Mouse (Mus musculus): ENCODE data around the gene BB287469. TPM values are rescaled to one million over a fixed set of nuclear protein-coding genes. Genes with fewer than 3 reads are reported as not detected.
"Not testable (repeated sequence)": the region's sequence is repeated elsewhere in the genome, so short reads cannot be mapped to it uniquely, and the experiment has no call there.

Gene BB287469
- total RNA-seq (2021) = not detected

- intact Hi-C loops (cut with DNase I); DNase-seq: not testable (repeated sequence)
Observed at GRCm38 (mm10) chr12:87816277-87816676, at the start of gene BB287469. Gene BB287469 (plus strand): TSS chr12:87816577.

- intact Hi-C loops (cut with DNase I); DNase-seq: not testable (repeated sequence)
Observed at GRCm38 (mm10) chr12:87775655-87776054, 40.7 kb upstream of the BB287469 start, which contains the start of gene Gm21319. Gene Gm21319 (minus strand): TSS chr12:87775755.

GRCm38 (mm10) chr12:87795212-87795611 is 21.2 kb upstream of the BB287469 start, which contains the start of gene Gm21936:
Gene Gm21936 (plus strand): TSS chr12:87795512.
- intact Hi-C loops (cut with DNase I); DNase-seq: not testable (repeated sequence)

- DNase-seq; intact Hi-C loops (cut with DNase I): not testable (repeated sequence)
Observed at GRCm38 (mm10) chr12:87797971-87798370, 18.4 kb upstream of the BB287469 start.

GRCm38 (mm10) chr12:87842239-87842638 is 25.9 kb downstream of the BB287469 start, which contains the start of gene Gm2001:
Gene Gm2001 (minus strand): TSS chr12:87842339.
- intact Hi-C loops (cut with DNase I); DNase-seq: not testable (repeated sequence)

- DNase-seq; intact Hi-C loops (cut with DNase I): not testable (repeated sequence)
Observed at GRCm38 (mm10) chr12:87850657-87851056, 34.3 kb downstream of the BB287469 start.

GRCm38 (mm10) chr12:87856067-87856466 is 39.7 kb downstream of the BB287469 start:
- intact Hi-C loops (cut with DNase I); DNase-seq: not testable (repeated sequence)

GRCm38 (mm10) chr12:87861740-87862692 is 45.6 kb downstream of the BB287469 start:
- not testable (repeated sequence) for DNase-seq

GRCm38 (mm10) chr12:87863638-87864037 is 47.3 kb downstream of the BB287469 start:
- intact Hi-C loops (cut with DNase I); DNase-seq: not testable (repeated sequence)

More at GRCm38 (mm10) chr12:87861740-87862692, 45.6 kb downstream of the BB287469 start:
- intact Hi-C loops (cut with DNase I) = not testable (repeated sequence)

GRCm38 (mm10) chr12:87864048-87864447 is 47.7 kb downstream of the BB287469 start:
- DNase-seq; intact Hi-C loops (cut with DNase I): not testable (repeated sequence)

Other genes starting within 250 kb of the BB287469 start
- not detected for gene Oog1, start 213.9 kb upstream of the BB287469 start, total RNA-seq (2021)
- gene Gm4027, start 197.7 kb upstream of the BB287469 start, total RNA-seq (2021) = not detected
- gene Gm16381, start 172.0 kb upstream of the BB287469 start, total RNA-seq (2021) = not detected
- not detected for gene Gm21319, start 40.8 kb upstream of the BB287469 start, total RNA-seq (2021)
- gene Gm21936, start 21.1 kb upstream of the BB287469 start, total RNA-seq (2021) = not detected
- gene Gm2001, start 25.8 kb downstream of the BB287469 start, total RNA-seq (2021) = not detected
- not detected for gene Gm2016, start 57.5 kb downstream of the BB287469 start, total RNA-seq (2021)
- gene Gm2022, start 78.8 kb downstream of the BB287469 start, total RNA-seq (2021) = not detected
- gene Gm2035, start 103.3 kb downstream of the BB287469 start, total RNA-seq (2021) = not detected
- gene Gm2042, start 137.5 kb downstream of the BB287469 start, total RNA-seq (2021) = not detected
- gene Gm2075, start 195.3 kb downstream of the BB287469 start, total RNA-seq (2021) = not detected
- not detected for gene Gm6803, start 202.2 kb downstream of the BB287469 start, total RNA-seq (2021)
- gene Gm2056, start 210.4 kb downstream of the BB287469 start, total RNA-seq (2021) = not detected

Measured in heart, postnatal 10 days (tissue).